Mouse (Mus musculus) olfactory bulb, adult 2 months (tissue): ENCODE measurements around the gene Thsd4. TPM values are rescaled to one million over a fixed set of nuclear protein-coding genes. Genes with fewer than 3 reads are reported as not detected.

Experiments used
- H3K27ac ChIP-seq: fragments of 200-500 bp; 2 replicates; pipeline ENCODE4 v1.5.1; 2012; ENCODE audit warnings: low read depth, low read length; ENCODE audit not compliant: insufficient read depth
- H3K4me1 ChIP-seq: fragments of 200-500 bp; 2 replicates; pipeline ENCODE4 v1.6.1; 2012; ENCODE audit warnings: low read length; ENCODE audit not compliant: control insufficient read depth, insufficient read depth
- H3K4me3 ChIP-seq: fragments of 200-500 bp; 2 replicates; pipeline ENCODE4 v1.5.1; 2012; ENCODE audit warnings: mild to moderate bottlenecking, low read depth, low read length, moderate library complexity; ENCODE audit not compliant: insufficient read depth
- CTCF ChIP-seq: fragments of 200-500 bp; IDR thresholded peaks from 2 replicates; pipeline ENCODE4 v1.5.1; 2012; ENCODE audit warnings: low read depth, mild to moderate bottlenecking, low read length, moderate library complexity; ENCODE audit not compliant: insufficient read depth
- POLR2A ChIP-seq: fragments of 200-500 bp; IDR thresholded peaks from 2 replicates; pipeline ENCODE4 v1.6.1; 2012; ENCODE audit warnings: mild to moderate bottlenecking, low read depth, low read length, moderate library complexity; ENCODE audit not compliant: insufficient read depth
- WGBS: fragments of 180-500 bp; shearing (Covaris S2); methylation state at CpG from one replicate; pipeline ENCODE4 v1.1.7; 2018; 5-methylcytosine and 5-hydroxymethylcytosine counted together
- polyA plus RNA-seq: library from polyadenylated mRNA; stranded (reverse); fragments of >200 nt; gene quantifications from 2 replicates; pipeline ENCODE4 v1.2.4, GENCODE M21; 2012; ENCODE audit warnings: low replicate concordance; ENCODE audit not compliant: missing spikeins, insufficient read depth, insufficient read length

Gene Thsd4
- polyA plus RNA-seq, 1 experiment, result not detected

DNA sequence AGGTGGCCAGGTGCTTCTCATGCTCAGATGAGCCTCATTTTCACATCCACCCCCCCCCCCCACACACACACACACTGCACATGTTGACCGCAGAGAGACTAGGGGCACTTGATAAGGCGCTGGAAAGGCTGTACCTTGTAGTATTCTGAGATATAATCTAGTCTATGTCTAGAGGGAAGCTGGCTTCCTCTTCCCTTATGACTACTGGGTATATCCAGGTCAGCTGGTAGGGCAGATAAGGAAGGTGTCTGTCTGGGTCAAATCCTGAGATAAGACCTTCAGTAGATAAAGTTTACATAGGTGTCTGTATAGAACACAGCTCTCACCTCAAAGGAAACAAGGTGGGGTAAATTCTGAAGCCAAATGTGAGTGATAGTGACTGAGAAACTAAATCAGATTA is 24.3 kb upstream of the Thsd4 start:
- TF ChIP-seq CTCF (no peak), POLR2A (no peak)
- Histone ChIP-seq H3K27ac (no peak overlapping the region), H3K4me3 (no peak overlapping the region), H3K4me1 (no peaks in the 10 kb centered on the region)
- WGBS, result 92% methylated on average over 2 of the region's 2 CpGs

DNA sequence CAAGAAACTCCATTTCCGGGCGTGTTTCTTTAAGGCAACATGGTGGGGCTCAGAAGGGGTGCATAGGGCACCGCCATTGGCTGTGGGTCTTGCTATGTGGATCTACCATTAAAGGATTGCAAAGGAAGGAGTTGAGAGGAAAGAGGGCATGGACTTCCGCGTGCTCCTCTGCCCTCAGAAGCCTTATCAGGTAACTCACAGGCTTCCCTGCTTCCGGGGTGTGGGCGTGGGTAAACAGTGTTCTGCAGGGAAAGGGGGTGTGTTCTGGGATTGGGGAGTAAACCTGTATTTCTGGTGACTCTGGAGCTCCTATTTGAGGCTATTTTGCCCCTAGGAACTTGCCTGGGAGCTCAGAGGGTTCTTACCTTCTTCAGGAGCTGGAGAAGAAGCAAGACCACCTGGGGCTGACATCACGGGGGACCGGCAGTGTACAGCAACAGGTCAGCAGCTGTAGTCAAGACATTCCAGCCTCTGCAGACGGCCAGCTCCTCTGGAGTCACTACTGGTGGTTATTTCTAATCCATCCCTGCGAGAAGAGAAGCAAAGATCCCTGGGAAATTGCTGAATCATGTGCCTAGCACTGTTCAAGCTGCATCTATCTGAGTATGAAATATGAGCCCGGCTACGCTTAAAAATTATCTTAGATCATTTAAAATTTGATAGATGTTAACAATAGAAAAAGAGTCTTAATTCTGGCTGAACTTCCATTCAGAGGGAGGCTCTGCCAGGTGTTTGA is 23.7 kb upstream of the Thsd4 start:
- Histone ChIP-seq H3K4me1 (no peaks in the 10 kb centered on the region), H3K4me3 (no peak overlapping the region), H3K27ac (no peak overlapping the region)
- 82% methylated on average over 13 of the region's 13 CpGs for WGBS
- TF ChIP-seq CTCF (no peak), POLR2A (no peak)

- Histone ChIP-seq H3K27ac (no peak overlapping the region), H3K4me3 (no peak overlapping the region), H3K4me1 (no peaks in the 10 kb centered on the region)
- TF ChIP-seq CTCF (no peak), POLR2A (no peak)
- WGBS, result 91% methylated on average over 7 of the region's 7 CpGs
Observed at GRCm38 (mm10) chr9:60543422-60544015, 21.7 kb upstream of the Thsd4 start.

- H3K27ac ChIP-seq, result no peak overlapping the region
- H3K4me3 ChIP-seq, result no peak overlapping the region
- H3K4me1 ChIP-seq, result no peaks in the 10 kb centered on the region
- WGBS, result 91% methylated on average over 12 of the region's 12 CpGs
- TF ChIP-seq POLR2A (no peak), CTCF (no peak)
Observed at GRCm38 (mm10) chr9:60530310-60530709, 8.5 kb upstream of the Thsd4 start.

- Histone ChIP-seq H3K27ac (no peak overlapping the region), H3K4me3 (no peak overlapping the region), H3K4me1 (no peaks in the 10 kb centered on the region)
- TF ChIP-seq POLR2A, result no peak
- no peak for TF ChIP-seq CTCF
- 89% methylated on average over 10 of the region's 10 CpGs for WGBS
Observed at GRCm38 (mm10) chr9:60529348-60530243, 7.8 kb upstream of the Thsd4 start.

DNA sequence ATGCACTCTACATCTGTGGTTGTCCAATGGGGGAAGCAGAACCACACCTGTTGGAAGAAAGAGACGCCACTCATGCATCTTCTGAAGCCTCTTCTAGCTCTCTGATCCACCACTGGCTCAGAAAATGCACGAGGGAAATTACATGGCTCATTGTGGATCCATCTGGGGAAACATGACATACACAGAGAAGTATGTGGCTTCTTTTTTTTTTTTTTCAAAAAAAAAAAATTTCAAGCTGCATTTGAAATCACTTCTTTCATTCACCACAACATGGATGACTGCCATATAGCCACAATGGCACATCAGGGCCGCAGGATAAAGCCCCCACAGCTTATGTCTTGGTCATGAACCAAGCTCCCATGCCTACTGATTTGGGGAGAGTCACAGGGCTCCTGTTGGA is 6.4 kb upstream of the Thsd4 start:
- no peak for TF ChIP-seq CTCF
- WGBS, result 72% methylated on average over 3 of the region's 3 CpGs
- H3K27ac ChIP-seq, result no peak overlapping the region
- no peaks in the 10 kb centered on the region for H3K4me1 ChIP-seq
- no peak overlapping the region for H3K4me3 ChIP-seq

DNA sequence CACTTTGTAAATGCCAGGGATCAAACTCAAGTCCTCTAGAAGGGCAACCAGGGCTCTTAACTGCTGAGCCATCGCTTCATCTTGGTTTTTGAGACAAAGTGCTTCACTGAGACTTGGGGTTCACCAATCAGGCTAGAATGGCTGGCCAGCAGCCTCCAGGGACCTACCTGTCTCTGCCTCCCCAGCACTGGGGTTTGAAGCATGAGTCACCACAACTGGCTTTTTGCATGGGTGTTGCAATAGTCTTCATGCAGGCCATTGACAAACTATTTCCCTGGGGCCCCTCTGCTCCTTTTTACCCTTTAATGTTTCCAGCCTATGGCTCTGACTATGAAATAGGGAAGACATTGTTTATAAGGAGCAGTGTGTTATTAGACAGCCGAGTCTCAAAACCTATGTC is 6.0 kb upstream of the Thsd4 start:
- 90% methylated on average over 2 of the region's 2 CpGs for WGBS

GRCm38 (mm10) chr9:60527051-60527450 is 5.2 kb upstream of the Thsd4 start:
- 0 out of 2 replicates have a peak, but pooled peaks cover under 1% of the 10 kb centered on the region for H3K4me1 ChIP-seq
- 81% methylated on average over 5 of the region's 5 CpGs for WGBS
- TF ChIP-seq CTCF (no peak), POLR2A (no peak)
- no peak overlapping the region for H3K27ac ChIP-seq
- no peak overlapping the region for H3K4me3 ChIP-seq

More for the DNA sequence above, 6.0 kb upstream of the Thsd4 start:
- no peaks in the 10 kb centered on the region for H3K4me1 ChIP-seq
- no peak for TF ChIP-seq CTCF
- TF ChIP-seq POLR2A, result no peak
- H3K4me3 ChIP-seq, result no peak overlapping the region
- H3K27ac ChIP-seq, result no peak overlapping the region

DNA sequence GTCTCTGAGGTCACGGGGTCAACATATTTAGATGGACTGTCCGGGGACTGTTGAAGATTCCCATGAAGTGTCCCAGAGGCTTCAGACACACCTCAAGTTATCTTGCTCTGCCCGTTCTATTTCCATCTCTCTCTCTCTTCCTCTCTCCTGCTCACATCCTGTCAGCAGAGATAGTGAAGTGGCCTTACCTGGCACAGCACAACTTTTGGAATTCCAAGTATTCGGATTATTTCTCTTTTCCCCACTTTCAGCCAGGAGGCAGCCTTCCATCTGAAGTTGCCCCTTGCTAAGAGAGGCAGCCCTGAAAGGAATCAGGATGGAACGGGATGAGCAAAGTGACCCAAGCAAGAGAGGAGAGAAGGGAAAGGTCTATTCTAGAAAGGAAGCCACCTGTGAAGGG is 4.3 kb upstream of the Thsd4 start:
- 92% methylated on average over 5 of the region's 5 CpGs for WGBS
- TF ChIP-seq POLR2A, result no peak
- no peak for TF ChIP-seq CTCF
- Histone ChIP-seq H3K4me3 (no peak overlapping the region), H3K27ac (no peak overlapping the region), H3K4me1 (0 out of 2 replicates have a peak, but pooled peaks cover 2% of the 10 kb centered on the region)
